Mouse (Mus musculus): Measurements from ENCODE around the gene Tmem184b. TPM values are rescaled to one million over a fixed set of nuclear protein-coding genes. Genes with fewer than 3 reads are reported as not detected.

Tmem184b gene
- polyA plus RNA-seq, 1 experiment from 2014 or later: 56.6 TPM

DNA sequence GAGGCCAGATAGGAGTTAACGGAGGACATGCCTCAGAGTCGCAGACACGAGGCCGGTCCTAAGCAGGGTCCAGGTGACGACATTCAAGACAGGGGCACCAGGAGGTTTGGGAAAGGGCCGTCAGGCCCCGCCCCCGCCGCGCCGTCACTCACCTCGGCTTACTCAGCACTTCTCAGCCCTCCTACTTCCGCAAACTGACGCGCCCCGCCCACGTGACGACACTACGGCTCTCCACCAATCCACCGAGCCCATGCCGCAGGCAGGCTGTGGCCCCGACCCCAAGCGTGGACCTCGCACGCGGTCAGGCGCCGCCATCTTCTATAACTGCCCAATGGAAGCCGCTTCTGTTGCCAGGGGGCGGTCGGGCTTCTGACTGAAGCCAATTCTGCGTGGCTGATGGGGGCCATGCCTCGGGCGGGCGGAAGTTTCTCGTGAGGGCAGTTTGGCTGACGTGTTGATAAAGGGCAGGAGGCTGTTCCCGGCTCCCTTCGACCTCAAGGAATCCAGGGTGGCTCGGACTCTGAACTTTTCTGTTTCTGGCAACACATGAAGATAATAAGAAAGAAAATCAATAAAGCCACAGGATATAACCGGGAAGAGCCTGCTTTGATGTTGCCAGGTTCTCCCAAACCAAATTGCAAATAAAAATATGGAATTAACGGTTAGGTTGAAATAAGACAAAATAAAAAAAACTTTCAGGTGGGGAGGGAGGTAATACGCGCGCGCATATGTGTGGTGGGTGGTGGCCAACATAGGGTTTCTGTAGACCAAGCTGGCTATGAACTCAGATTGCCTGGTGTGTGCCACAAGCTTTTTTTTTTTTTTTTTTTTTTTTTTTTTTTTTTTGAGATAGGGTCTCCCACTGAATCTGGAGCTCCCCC is 75.1 kb downstream of the Tmem184b start, which contains the start of gene Pla2g6:
Gene Pla2g6, minus strand, starts transcription at position 333 of the 881 bp plus-strand sequence.
- 4% methylated on average over 43 of the region's 46 CpGs for WGBS
- H3K36me3 ChIP-seq (ENCODE audit: control insufficient read depth, insufficient read depth, low read length): no peaks in the 10 kb centered on the region
- ATAC-seq (replicated peaks; ENCODE audit: low FRiP score, low TSS enrichment, low read depth): peak; percentile 95
- H3K27ac ChIP-seq (ENCODE audit: low read depth): peak within 1 kb of the TSS; percentile 93
- peak within 1 kb of the TSS; percentile 78 for H3K9ac ChIP-seq (ENCODE audit: low read length)
- peak within 1 kb of the TSS; percentile 62 for H3K4me3 ChIP-seq (ENCODE audit: low read depth, low read length)
- H3K4me1 ChIP-seq (replicated peaks; ENCODE audit: control insufficient read depth, insufficient read depth, low read length): peaks cover 22% of the 10 kb centered on the region
- peak; percentile 99 for DNase-seq (ENCODE audit: low spot score)
- no peaks in the 10 kb centered on the region for H3K9me3 ChIP-seq (ENCODE audit: control insufficient read depth, low read length)
- H3K4me2 ChIP-seq (ENCODE audit: low read length): peak within 1 kb of the TSS; percentile 83
- H3K27me3 ChIP-seq (replicated peaks; ENCODE audit: control insufficient read depth, insufficient read depth, low read length): no peaks in the 10 kb centered on the region

DNA sequence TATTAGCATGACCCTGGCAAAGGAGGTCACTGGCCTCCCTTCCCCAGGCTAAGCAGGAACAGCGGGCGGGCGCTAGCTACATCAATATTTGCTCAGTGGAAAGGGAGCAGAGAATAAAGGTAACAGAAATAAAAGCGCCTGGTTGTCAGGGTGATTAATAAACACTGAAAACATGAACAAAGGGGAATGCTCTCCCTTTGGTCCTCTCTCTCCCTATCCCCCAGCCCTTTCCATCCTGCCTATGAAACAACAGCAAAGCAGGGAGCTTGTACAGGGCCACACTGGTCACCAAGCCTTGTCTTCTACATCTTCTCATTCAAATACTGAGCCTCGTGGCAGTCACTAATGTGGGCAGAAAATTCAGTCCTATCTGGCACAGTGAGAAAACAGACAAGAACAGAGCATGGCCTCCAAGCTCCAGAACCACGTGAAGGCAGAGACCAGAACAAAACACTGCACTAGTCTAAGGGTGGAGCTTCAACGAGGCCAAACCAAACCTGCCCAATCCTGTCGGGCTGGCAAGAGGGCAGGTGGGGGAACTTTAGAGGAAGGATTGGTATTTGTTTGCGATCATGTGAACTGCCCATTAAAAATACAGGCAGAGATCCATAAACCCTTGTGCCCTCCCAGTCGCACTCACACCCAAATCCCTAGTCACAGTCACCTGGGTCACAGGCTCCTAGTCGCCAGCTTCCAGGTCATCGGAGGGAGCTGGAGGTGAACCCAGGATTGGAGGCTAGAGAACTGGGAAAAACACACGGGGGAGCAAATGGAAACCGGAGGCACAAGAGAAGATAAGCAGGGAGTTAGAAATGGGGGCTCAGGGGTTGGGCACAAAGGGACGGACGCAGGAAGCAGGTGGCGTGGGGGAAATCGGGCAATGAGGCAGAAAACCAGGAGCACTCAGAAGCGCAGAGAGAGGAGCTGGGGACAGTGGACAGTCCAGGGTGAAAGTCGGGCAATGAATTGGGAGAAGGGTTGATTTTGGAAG is 76.1 kb downstream of the Tmem184b start:
- WGBS: 13% methylated on average over 20 of the region's 20 CpGs
- DNase-seq (ENCODE audit: low spot score): peak; percentile 81
- H3K4me1 ChIP-seq (replicated peaks; ENCODE audit: control insufficient read depth, insufficient read depth, low read length): peaks cover 23% of the 10 kb centered on the region

DNA sequence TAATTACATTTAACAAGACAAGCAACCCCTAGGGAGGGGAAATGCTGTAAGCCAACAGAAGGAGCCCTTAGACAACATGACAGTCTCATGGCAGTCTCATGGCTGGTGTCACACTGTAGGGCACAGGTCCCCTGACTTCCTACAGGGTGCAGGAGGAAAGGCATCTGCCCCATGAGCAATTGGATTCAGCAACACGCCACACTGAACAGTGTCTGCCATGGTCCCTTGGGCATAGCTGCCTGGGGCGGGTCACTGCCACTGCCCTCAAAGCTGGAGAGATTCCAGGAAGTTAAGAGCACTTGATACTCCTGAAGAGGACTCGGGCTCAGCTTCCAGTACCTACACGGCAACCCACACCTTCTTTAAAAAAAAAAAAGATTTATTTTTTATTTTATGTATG is 77.1 kb downstream of the Tmem184b start:
- DNase-seq (ENCODE audit: low spot score): no peak
- ATAC-seq (replicated peaks; ENCODE audit: low FRiP score, low TSS enrichment, low read depth): no peak
- 52% methylated on average over 4 of the region's 4 CpGs for WGBS
- H3K27ac ChIP-seq (ENCODE audit: low read depth): peak overlapping the region; percentile 93; the same call in 1 of the 2 replicates
- no peaks in the 10 kb centered on the region for H3K27me3 ChIP-seq (replicated peaks; ENCODE audit: control insufficient read depth, insufficient read depth, low read length)
- peak overlapping the region; percentile 83 for H3K4me2 ChIP-seq (ENCODE audit: low read length)
- H3K4me1 ChIP-seq (replicated peaks; ENCODE audit: control insufficient read depth, insufficient read depth, low read length): peaks cover 23% of the 10 kb centered on the region
- H3K9ac ChIP-seq (ENCODE audit: low read length): no peak overlapping the region
- no peak overlapping the region for H3K4me3 ChIP-seq (ENCODE audit: low read depth, low read length)
- H3K9me3 ChIP-seq (ENCODE audit: control insufficient read depth, low read length): no peaks in the 10 kb centered on the region
- H3K36me3 ChIP-seq (ENCODE audit: control insufficient read depth, insufficient read depth, low read length): no peaks in the 10 kb centered on the region

More for the DNA sequence above, 76.1 kb downstream of the Tmem184b start:
- no peaks in the 10 kb centered on the region for H3K9me3 ChIP-seq (ENCODE audit: control insufficient read depth, low read length)
- H3K4me3 ChIP-seq (ENCODE audit: low read depth, low read length): peak overlapping the region; percentile 62
- H3K27ac ChIP-seq (ENCODE audit: low read depth): peak overlapping the region; percentile 93
- H3K36me3 ChIP-seq (ENCODE audit: control insufficient read depth, insufficient read depth, low read length): no peaks in the 10 kb centered on the region
- peak; percentile 26 for ATAC-seq (replicated peaks; ENCODE audit: low FRiP score, low TSS enrichment, low read depth)
- peak overlapping the region; percentile 83 for H3K4me2 ChIP-seq (ENCODE audit: low read length)
- H3K9ac ChIP-seq (ENCODE audit: low read length): peak overlapping the region; percentile 78
- no peaks in the 10 kb centered on the region for H3K27me3 ChIP-seq (replicated peaks; ENCODE audit: control insufficient read depth, insufficient read depth, low read length)

DNA sequence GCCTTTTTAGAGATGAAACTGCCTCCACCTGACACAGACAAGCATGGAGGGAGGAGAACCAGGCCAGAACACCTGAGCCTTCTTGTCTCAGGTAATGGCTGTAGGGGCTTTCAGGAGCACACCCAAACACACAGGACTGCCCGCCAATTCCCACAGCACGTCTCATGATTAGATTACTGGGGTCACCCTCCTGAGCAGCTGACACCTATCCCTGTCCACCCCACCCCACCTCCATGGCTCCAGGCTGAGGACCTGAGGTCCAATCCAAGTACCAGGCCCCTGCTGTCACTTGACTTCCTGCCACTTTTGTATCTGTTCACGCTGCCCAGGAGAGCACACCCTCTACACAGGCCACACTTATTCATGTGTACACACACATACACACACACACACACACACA is 77.6 kb downstream of the Tmem184b start:
- 58% methylated on average over 3 of the region's 3 CpGs for WGBS
- no peak overlapping the region for H3K4me3 ChIP-seq (ENCODE audit: low read depth, low read length)
- H3K4me1 ChIP-seq (replicated peaks; ENCODE audit: control insufficient read depth, insufficient read depth, low read length): peaks cover 23% of the 10 kb centered on the region
- no peaks in the 10 kb centered on the region for H3K27me3 ChIP-seq (replicated peaks; ENCODE audit: control insufficient read depth, insufficient read depth, low read length)
- DNase-seq (ENCODE audit: low spot score) (no peak), ATAC-seq (replicated peaks; ENCODE audit: low FRiP score, low TSS enrichment, low read depth) (no peak)
- no peaks in the 10 kb centered on the region for H3K36me3 ChIP-seq (ENCODE audit: control insufficient read depth, insufficient read depth, low read length)
- H3K4me2 ChIP-seq (ENCODE audit: low read length): peak overlapping the region; percentile 83; the same call in 1 of the 2 replicates
- no peaks in the 10 kb centered on the region for H3K9me3 ChIP-seq (ENCODE audit: control insufficient read depth, low read length)
- no peak overlapping the region for H3K27ac ChIP-seq (ENCODE audit: low read depth)
- H3K9ac ChIP-seq (ENCODE audit: low read length): no peak overlapping the region

DNA sequence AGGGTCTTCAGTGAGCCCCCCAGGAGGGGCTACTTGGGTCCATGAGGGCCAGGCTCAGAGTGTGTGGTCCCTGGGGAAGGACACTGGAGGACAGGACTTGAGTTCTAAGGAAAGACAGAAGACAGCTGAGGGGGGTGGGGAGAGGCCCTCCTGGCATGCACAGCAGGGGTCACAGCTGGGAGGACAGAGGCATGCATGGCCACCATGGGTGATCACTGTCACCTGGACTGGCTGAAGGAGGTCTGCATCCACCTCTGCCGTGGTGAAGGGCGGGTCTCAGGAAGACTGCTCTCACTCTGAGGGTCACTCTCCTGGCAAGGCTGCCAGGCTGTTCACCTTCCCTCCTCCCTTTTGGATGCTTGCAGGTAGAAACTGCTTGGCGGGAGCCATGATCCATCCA is 79.0 kb downstream of the Tmem184b start:
- H3K9me3 ChIP-seq (ENCODE audit: control insufficient read depth, low read length): no peaks in the 10 kb centered on the region
- no peak overlapping the region for H3K27ac ChIP-seq (ENCODE audit: low read depth)
- no peak overlapping the region for H3K4me3 ChIP-seq (ENCODE audit: low read depth, low read length)
- 71% methylated on average over 3 of the region's 3 CpGs for WGBS
- H3K4me1 ChIP-seq (replicated peaks; ENCODE audit: control insufficient read depth, insufficient read depth, low read length): peaks cover 23% of the 10 kb centered on the region
- no peaks in the 10 kb centered on the region for H3K36me3 ChIP-seq (ENCODE audit: control insufficient read depth, insufficient read depth, low read length)
- no peaks in the 10 kb centered on the region for H3K27me3 ChIP-seq (replicated peaks; ENCODE audit: control insufficient read depth, insufficient read depth, low read length)
- ATAC-seq (replicated peaks; ENCODE audit: low FRiP score, low TSS enrichment, low read depth) (no peak), DNase-seq (ENCODE audit: low spot score) (no peak)
- no peak overlapping the region for H3K4me2 ChIP-seq (ENCODE audit: low read length)
- no peak overlapping the region for H3K9ac ChIP-seq (ENCODE audit: low read length)

- Histone ChIP-seq H3K4me1 (replicated peaks; ENCODE audit: control insufficient read depth, insufficient read depth, low read length) (peaks cover 23% of the 10 kb centered on the region), H3K4me2 (ENCODE audit: low read length) (no peak overlapping the region), H3K4me3 (ENCODE audit: low read depth, low read length) (no peak overlapping the region), H3K36me3 (ENCODE audit: control insufficient read depth, insufficient read depth, low read length) (no peaks in the 10 kb centered on the region), H3K27ac (ENCODE audit: low read depth) (peak overlapping the region; percentile 54), H3K27me3 (replicated peaks; ENCODE audit: control insufficient read depth, insufficient read depth, low read length) (no peaks in the 10 kb centered on the region), H3K9ac (ENCODE audit: low read length) (no peak overlapping the region), H3K9me3 (ENCODE audit: control insufficient read depth, low read length) (no peaks in the 10 kb centered on the region)
- 83% methylated on average over 4 of the region's 4 CpGs for WGBS
- ATAC-seq (replicated peaks; ENCODE audit: low FRiP score, low TSS enrichment, low read depth): no peak
- no peak for DNase-seq (ENCODE audit: low spot score)
These were observed 79.6 kb downstream of the Tmem184b start for GRCm38 (mm10) chr15:79323791-79324155.

GRCm38 (mm10) chr15:79322991-79323790 is 80.2 kb downstream of the Tmem184b start:
- no peak overlapping the region for H3K9ac ChIP-seq (ENCODE audit: low read length)
- H3K27me3 ChIP-seq (replicated peaks; ENCODE audit: control insufficient read depth, insufficient read depth, low read length): no peaks in the 10 kb centered on the region
- ATAC-seq (replicated peaks; ENCODE audit: low FRiP score, low TSS enrichment, low read depth): no peak
- H3K9me3 ChIP-seq (ENCODE audit: control insufficient read depth, low read length): no peaks in the 10 kb centered on the region
- no peak overlapping the region for H3K4me2 ChIP-seq (ENCODE audit: low read length)
- 71% methylated on average over 6 of the region's 6 CpGs for WGBS
- peak overlapping the region; percentile 54 for H3K27ac ChIP-seq (ENCODE audit: low read depth)
- H3K4me1 ChIP-seq (replicated peaks; ENCODE audit: control insufficient read depth, insufficient read depth, low read length): peaks cover 21% of the 10 kb centered on the region
- H3K36me3 ChIP-seq (ENCODE audit: control insufficient read depth, insufficient read depth, low read length): no peaks in the 10 kb centered on the region
- DNase-seq (ENCODE audit: low spot score): no peak
- no peak overlapping the region for H3K4me3 ChIP-seq (ENCODE audit: low read depth, low read length)

All from intestine, embryonic 14.5 days (tissue).